ENCODE assay signal across 11 mouse cellular contexts in genomic region chr7:80085970-80086715, GRCm38 (mm10). TPM values are rescaled to one million over a fixed set of nuclear protein-coding genes. Genes with fewer than 3 reads are reported as not detected.
DNase-seq lines count a peak whose midpoint lies in the region; ATAC-seq and TF ChIP-seq lines count a peak whose summit lies in the region.
"Had no signal": no experiment of that assay in that cellular context is flagged by ENCODE, and none has a peak within 500 bp of the region (broad histone marks: within the 10 kb centered on the region; RNA-seq: fewer than 3 reads in every experiment).

No protein-coding gene starts in this region.

- no peaks in the 10 kb centered on the region for H3K4me1 ChIP-seq in intestine, embryonic 15.5 days (replicated peaks)
- no peaks in the 10 kb centered on the region for H3K4me1 ChIP-seq in intestine, postnatal 0 days (replicated peaks; ENCODE audit: control insufficient read depth, insufficient read depth, low read length)
- H3K4me1 ChIP-seq in embryonic facial prominence, embryonic 15.5 days: no peaks in the 10 kb centered on the region

- WGBS in intestine, embryonic 15.5 days: 87% methylated on average over 33 of the region's 33 CpGs
- WGBS in intestine, postnatal 0 days: 81% methylated on average over 33 of the region's 33 CpGs
- 78% methylated on average over 33 of the region's 33 CpGs for WGBS in embryonic facial prominence, embryonic 15.5 days

- H3K4me3 ChIP-seq in intestine, embryonic 15.5 days (replicated peaks): no peak overlapping the region
- H3K4me3 ChIP-seq in intestine, postnatal 0 days (ENCODE audit: low read depth, low read length): no peak overlapping the region
- H3K4me3 ChIP-seq in embryonic facial prominence, embryonic 15.5 days (replicated peaks): no peak overlapping the region
- H3K4me3 ChIP-seq: liver, embryonic 15.5 days had no signal

- TF ChIP-seq CTCF in intestine, postnatal 0 days (IDR thresholded peaks at IDR 0.05; ENCODE audit: low read depth): no peak

- H3K4me2 ChIP-seq in intestine, embryonic 15.5 days (replicated peaks): no peak overlapping the region
- H3K4me2 ChIP-seq in intestine, postnatal 0 days (replicated peaks; ENCODE audit: low read depth): no peak overlapping the region
- no peak overlapping the region for H3K4me2 ChIP-seq in embryonic facial prominence, embryonic 15.5 days (replicated peaks)
- H3K4me2 ChIP-seq: liver, embryonic 15.5 days had no signal

- H3K9ac ChIP-seq in intestine, embryonic 15.5 days: no peak overlapping the region
- no peak overlapping the region for H3K9ac ChIP-seq in intestine, postnatal 0 days (ENCODE audit: low read depth, low read length)
- H3K9ac ChIP-seq in embryonic facial prominence, embryonic 15.5 days: no peak overlapping the region
- H3K9ac ChIP-seq: liver, embryonic 15.5 days had no signal

- no peaks in the 10 kb centered on the region for H3K27me3 ChIP-seq in intestine, embryonic 15.5 days (replicated peaks)
- H3K27me3 ChIP-seq in intestine, postnatal 0 days (replicated peaks; ENCODE audit: control insufficient read depth, insufficient read depth, low read length): no peaks in the 10 kb centered on the region
- H3K27me3 ChIP-seq in embryonic facial prominence, embryonic 15.5 days: no peaks in the 10 kb centered on the region
- H3K27me3 ChIP-seq: liver, embryonic 15.5 days had no signal

- H3K36me3 ChIP-seq in intestine, embryonic 15.5 days: peaks cover 40% of the 10 kb centered on the region
- peaks cover 81% of the 10 kb centered on the region for H3K36me3 ChIP-seq in intestine, postnatal 0 days (ENCODE audit: control insufficient read depth, insufficient read depth)
- H3K36me3 ChIP-seq in embryonic facial prominence, embryonic 15.5 days: peaks cover 78% of the 10 kb centered on the region

- no peaks in the 10 kb centered on the region for H3K9me3 ChIP-seq in intestine, embryonic 15.5 days
- H3K9me3 ChIP-seq in intestine, postnatal 0 days (ENCODE audit: control insufficient read depth): no peaks in the 10 kb centered on the region
- no peaks in the 10 kb centered on the region for H3K9me3 ChIP-seq in embryonic facial prominence, embryonic 15.5 days (replicated peaks)
- H3K9me3 ChIP-seq: liver, embryonic 15.5 days had no signal

- no peak overlapping the region for H3K27ac ChIP-seq in intestine, embryonic 15.5 days
- H3K27ac ChIP-seq in intestine, postnatal 0 days (ENCODE audit: low read depth, low read length): no peak overlapping the region
- no peak overlapping the region for H3K27ac ChIP-seq in embryonic facial prominence, embryonic 15.5 days (replicated peaks)
- H3K27ac ChIP-seq: liver, embryonic 15.5 days had no signal

- DNase-seq in kidney, postnatal 10 days: peak; percentile 81
- peak; percentile 72 for DNase-seq in lung, postnatal 36 days
- no peak for DNase-seq in spleen, postnatal 4 days (ENCODE audit: low spot score in 2 of 2)
- DNase-seq: embryo, embryonic 11 days; layer of hippocampus, postnatal 36 days had no signal

- ATAC-seq in intestine, embryonic 15.5 days: 0 out of 2 replicates have a peak, but pooled peaks have one; percentile 24
- ATAC-seq in intestine, postnatal 0 days: no peak
- peak; percentile 26; the same call in 1 of the 2 replicates for ATAC-seq in embryonic facial prominence, embryonic 15.5 days (ENCODE audit: insufficient number of reproducible peaks, low FRiP score, low TSS enrichment, low read depth)
- no peak for ATAC-seq in activated CD4-positive, CD25-positive, alpha-beta regulatory T cell, adult 4 months
- no peak for ATAC-seq in megakaryocyte, adult 5-6 weeks (ENCODE audit: poor library complexity, severe bottlenecking)

RNA-seq across cellular contexts. Expression of gene Idh2, which starts 29.0 kb away (rescaled TPM):
- polyA plus RNA-seq in intestine, embryonic 15.5 days (2015; fragmentation: Nextera tagmentation; extraction: Ambion mirVana): 520 and 568 TPM in 2 replicates
- polyA plus RNA-seq in intestine, postnatal 0 days (2015; fragmentation: Nextera tagmentation; extraction: Ambion mirVana): 185 and 190 TPM in 2 replicates
- polyA plus RNA-seq in embryonic facial prominence, embryonic 15.5 days (2015; fragmentation: Nextera tagmentation; extraction: Ambion mirVana): 546 and 574 TPM in 2 replicates
- 10 to 100 TPM; 24.8 to 31.7 TPM for polyA plus RNA-seq in activated CD4-positive, CD25-positive, alpha-beta regulatory T cell, adult 4 months (2017; shearing (Covaris generic))
- 74.9 and 77.7 TPM in 2 replicates for total RNA-seq in megakaryocyte, adult 5-6 weeks (2015)
- total RNA-seq in megakaryocyte, adult 5-6 weeks (2017): 85.5 and 90.4 TPM in 2 replicates

Comparison
In these comparisons a context has a peak if more than half of its experiments do, and no peak if none do; other contexts are left out.
1. ATAC-seq: peak in intestine, embryonic 15.5 days (single experiment) and embryonic facial prominence, embryonic 15.5 days (single experiment); none in intestine, postnatal 0 days (single experiment), activated CD4-positive, CD25-positive, alpha-beta regulatory T cell, adult 4 months (single experiment) and megakaryocyte, adult 5-6 weeks (single experiment).
2. DNase-seq: peak in kidney, postnatal 10 days (single experiment) and lung, postnatal 36 days (single experiment); none in spleen, postnatal 4 days (0 of 2).